Mouse (Mus musculus) limb, embryonic 14.5 days (tissue): ENCODE measurements around the gene Fmo5. TPM values are rescaled to one million over a fixed set of nuclear protein-coding genes. Genes with fewer than 3 reads are reported as not detected.

Source experiments
- ATAC-seq: fragments of 200-750 bp; cut with Nextera tagmentation; 2 replicates; pipeline ENCODE4 v1.8.0; 2017; ENCODE audit warnings: low read depth, moderate number of reproducible peaks, moderate TSS enrichment; ENCODE audit not compliant: low FRiP score
- DNase-seq: peaks from one replicate; pipeline ENCODE4 v3.0.0-alpha.2; 2015; ENCODE audit warnings: low spot score
- H3K27ac ChIP-seq: fragments of 300-500 bp; sonication (generic); replicated peaks from 2 replicates; pipeline ENCODE4 v1.5.1; 2014; ENCODE audit warnings: low read depth, mild to moderate bottlenecking, low read length, moderate library complexity, mixed read lengths
- H3K27me3 ChIP-seq: fragments of 300-500 bp; sonication (generic); 2 replicates; pipeline ENCODE4 v1.6.1; 2014; ENCODE audit warnings: low read length, mixed read lengths; ENCODE audit not compliant: control insufficient read depth, insufficient read depth
- H3K36me3 ChIP-seq: fragments of 300-500 bp; sonication (generic); 2 replicates; pipeline ENCODE4 v1.6.1; 2014; ENCODE audit warnings: mild to moderate bottlenecking, low read length, moderate library complexity, mixed read lengths; ENCODE audit not compliant: control insufficient read depth, insufficient read depth
- H3K4me1 ChIP-seq: fragments of 300-500 bp; sonication (generic); 2 replicates; pipeline ENCODE4 v1.6.1; 2014; ENCODE audit warnings: antibody characterized with exemption, low read length, mixed read lengths; ENCODE audit not compliant: control insufficient read depth, insufficient read depth
- H3K4me2 ChIP-seq: fragments of 300-500 bp; sonication (generic); replicated peaks from 2 replicates; pipeline ENCODE4 v1.6.1; 2014; ENCODE audit warnings: low read depth, mild to moderate bottlenecking, low read length, moderate library complexity; ENCODE audit not compliant: severe bottlenecking
- H3K4me3 ChIP-seq: fragments of 300-500 bp; sonication (generic); replicated peaks from 2 replicates; pipeline ENCODE4 v1.5.1; 2014; ENCODE audit warnings: low read length
- H3K9ac ChIP-seq: fragments of 300-500 bp; sonication (generic); 2 replicates; pipeline ENCODE4 v1.6.1; 2014; ENCODE audit warnings: mild to moderate bottlenecking, low read depth, low read length, moderate library complexity; ENCODE audit not compliant: severe bottlenecking
- H3K9me3 ChIP-seq: fragments of 300-500 bp; sonication (generic); 2 replicates; pipeline ENCODE4 v1.6.1; 2016; ENCODE audit warnings: low read length; ENCODE audit not compliant: control insufficient read depth
- POLR2A ChIP-seq: fragments of 200-500 bp; IDR thresholded peaks from 2 replicates; pipeline ENCODE4 v1.8.0; 2012; ENCODE audit warnings: inconsistent platforms, mild to moderate bottlenecking, moderate library complexity, borderline replicate concordance; ENCODE audit not compliant: insufficient read depth, insufficient read length; ENCODE audit errors: extremely low read depth
- WGBS: fragments of 180-500 bp; shearing (Covaris S2); extraction: QIAGEN DNeasy Blood & Tissue Kit; methylation state at CpG from one replicate; pipeline ENCODE4 v1.1.7; 2014; 5-methylcytosine and 5-hydroxymethylcytosine counted together
- polyA plus RNA-seq, 2 experiments: library from polyadenylated mRNA; depleted of rRNA in 1 of 2; stranded (reverse) in 1 of 2; unstranded in 1 of 2; fragments of >200 nt; fragmentation: Nextera tagmentation in 1 of 2; extraction: Ambion mirVana in 1 of 2; gene quantifications; 2 replicates each; pipeline versions ENCODE4 v1.2.1 to v1.2.3; 2012 to 2014

Gene Fmo5
- polyA plus RNA-seq (2012; rRNA removed) (2.2 and 2.3 TPM in 2 replicates), polyA plus RNA-seq (2014; fragmentation: Nextera tagmentation; extraction: Ambion mirVana) (2.8 TPM in 2 replicates)

DNA sequence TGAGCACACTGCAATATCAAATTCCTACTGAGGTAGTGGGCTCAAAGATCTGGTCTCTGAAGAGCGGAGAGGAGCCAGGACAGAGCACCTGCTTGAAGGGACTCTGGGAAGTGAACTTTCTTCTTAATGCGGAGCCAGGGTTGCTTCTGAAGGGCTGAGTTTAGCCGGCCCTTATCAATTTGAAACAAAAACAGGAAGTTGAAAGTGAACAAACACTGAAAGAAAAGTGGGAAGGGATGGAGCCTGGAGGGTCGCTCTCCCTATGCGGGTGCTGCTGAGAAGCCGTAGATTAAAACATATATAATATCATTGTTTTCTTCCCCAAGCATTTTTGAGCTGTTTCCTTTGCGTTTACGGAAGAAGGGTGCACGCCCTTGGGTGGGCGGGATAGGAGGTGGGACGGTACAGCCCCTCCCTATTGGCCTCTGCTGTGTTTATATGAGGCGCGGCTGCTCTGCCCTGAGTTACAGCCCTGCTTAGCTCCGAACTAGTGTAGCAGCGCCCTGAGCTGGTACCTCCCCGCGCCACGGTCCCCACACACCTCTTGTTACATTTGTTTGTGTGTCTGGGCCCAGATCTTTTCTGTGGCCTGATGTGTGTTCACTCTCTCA is at the start of gene Fmo5:
Gene Fmo5 (plus strand): TSS at position 414 of the 611 bp plus-strand sequence.
- Histone ChIP-seq H3K9ac (peak within 1 kb of the TSS; percentile 37), H3K4me1 (no peaks in the 10 kb centered on the region), H3K4me3 (peak within 1 kb of the TSS; percentile 38), H3K27ac (no peak within 1 kb of the TSS; the same call in 1 of the 2 replicates), H3K9me3 (no peaks in the 10 kb centered on the region), H3K36me3 (no peaks in the 10 kb centered on the region), H3K4me2 (peak within 1 kb of the TSS; percentile 52), H3K27me3 (no peaks in the 10 kb centered on the region)
- DNase-seq (peak; percentile 44), ATAC-seq (peak; percentile 80)
- WGBS, result 4% methylated on average over 18 of the region's 18 CpGs
- no peak for TF ChIP-seq POLR2A

GRCm38 (mm10) chr3:97585383-97586160 is 43.0 kb upstream of the Fmo5 start:
- no peak overlapping the region for H3K4me3 ChIP-seq
- DNase-seq (peak; percentile 89), ATAC-seq (no peak; the same call in 1 of the 2 replicates)
- H3K27me3 ChIP-seq, result no peaks in the 10 kb centered on the region
- 71% methylated on average over 18 of the region's 18 CpGs for WGBS
- H3K4me1 ChIP-seq, result no peaks in the 10 kb centered on the region
- no peak overlapping the region for H3K27ac ChIP-seq
- no peak overlapping the region for H3K9ac ChIP-seq
- H3K9me3 ChIP-seq, result no peaks in the 10 kb centered on the region
- H3K36me3 ChIP-seq, result peaks cover 28% of the 10 kb centered on the region
- no peak overlapping the region for H3K4me2 ChIP-seq
- TF ChIP-seq POLR2A, result no peak

DNA sequence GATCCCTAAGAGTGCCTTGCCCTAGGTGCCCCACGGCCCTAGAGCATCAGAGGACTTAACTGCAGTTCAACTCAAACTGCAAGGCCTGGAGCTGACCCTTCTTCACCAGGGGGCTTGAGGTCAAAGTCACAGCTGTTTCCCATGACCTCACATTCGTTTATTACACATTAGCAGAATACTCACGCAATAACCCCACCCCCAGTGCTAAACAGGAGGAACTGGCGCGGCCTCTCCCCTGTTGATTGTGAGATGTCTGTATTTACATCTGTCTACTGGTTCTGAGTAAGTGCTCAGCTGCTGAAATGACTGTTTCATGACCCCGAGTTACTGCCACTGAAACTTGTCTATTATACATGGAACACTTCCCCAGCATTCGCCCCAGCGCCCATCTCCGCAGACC is 40.9 kb upstream of the Fmo5 start:
- H3K9me3 ChIP-seq, result no peaks in the 10 kb centered on the region
- ATAC-seq (no peak), DNase-seq (no peak)
- WGBS, result 72% methylated on average over 9 of the region's 9 CpGs
- H3K27me3 ChIP-seq, result no peaks in the 10 kb centered on the region
- TF ChIP-seq POLR2A, result no peak
- no peak overlapping the region for H3K4me2 ChIP-seq
- no peaks in the 10 kb centered on the region for H3K4me1 ChIP-seq
- no peak overlapping the region for H3K4me3 ChIP-seq
- peaks cover 19% of the 10 kb centered on the region; the same call in 1 of the 2 replicates for H3K36me3 ChIP-seq
- H3K27ac ChIP-seq, result no peak overlapping the region
- H3K9ac ChIP-seq, result no peak overlapping the region

GRCm38 (mm10) chr3:97590699-97591098 is 37.9 kb upstream of the Fmo5 start:
- no peak overlapping the region for H3K9ac ChIP-seq
- no peak overlapping the region for H3K4me3 ChIP-seq
- no peaks in the 10 kb centered on the region for H3K4me1 ChIP-seq
- H3K27me3 ChIP-seq, result no peaks in the 10 kb centered on the region
- no peak overlapping the region for H3K27ac ChIP-seq
- TF ChIP-seq POLR2A, result no peak
- WGBS, result 64% methylated on average over 8 of the region's 8 CpGs
- no peaks in the 10 kb centered on the region for H3K9me3 ChIP-seq
- DNase-seq (no peak), ATAC-seq (no peak)
- H3K36me3 ChIP-seq, result peaks cover 19% of the 10 kb centered on the region; the same call in 1 of the 2 replicates
- no peak overlapping the region for H3K4me2 ChIP-seq

DNA sequence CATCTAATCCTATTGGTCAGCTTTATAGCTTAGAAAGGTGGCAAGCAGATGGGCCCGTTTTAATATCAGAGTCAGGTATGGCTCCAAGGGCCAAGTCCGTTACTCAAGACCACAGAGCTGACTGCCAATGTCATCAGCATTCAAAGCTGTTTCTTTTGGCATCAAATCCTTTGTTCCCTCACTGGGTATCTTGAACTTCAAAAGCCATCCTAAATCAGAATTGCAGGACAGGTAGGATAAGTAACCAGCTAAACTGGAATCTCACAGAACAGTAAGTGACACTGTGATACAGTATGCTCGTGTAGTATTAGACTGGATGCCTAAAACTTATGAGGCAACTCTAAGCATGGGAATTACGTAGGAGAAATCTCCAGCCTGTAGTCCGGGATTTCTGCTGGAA is 35.5 kb upstream of the Fmo5 start:
- H3K4me3 ChIP-seq, result no peak overlapping the region
- no peaks in the 10 kb centered on the region for H3K27me3 ChIP-seq
- H3K9me3 ChIP-seq, result no peaks in the 10 kb centered on the region
- no peak for TF ChIP-seq POLR2A
- H3K36me3 ChIP-seq, result peaks cover 15% of the 10 kb centered on the region; the same call in 1 of the 2 replicates
- no peak overlapping the region for H3K27ac ChIP-seq
- no peak for ATAC-seq
- WGBS, result 91% methylated on average over 5 of the region's 5 CpGs
- H3K9ac ChIP-seq, result no peak overlapping the region
- no peak for DNase-seq
- no peak overlapping the region for H3K4me2 ChIP-seq
- H3K4me1 ChIP-seq, result no peaks in the 10 kb centered on the region
